Comparison of ENCODE assay signal across 8 mouse cellular contexts in the genomic region with DNA sequence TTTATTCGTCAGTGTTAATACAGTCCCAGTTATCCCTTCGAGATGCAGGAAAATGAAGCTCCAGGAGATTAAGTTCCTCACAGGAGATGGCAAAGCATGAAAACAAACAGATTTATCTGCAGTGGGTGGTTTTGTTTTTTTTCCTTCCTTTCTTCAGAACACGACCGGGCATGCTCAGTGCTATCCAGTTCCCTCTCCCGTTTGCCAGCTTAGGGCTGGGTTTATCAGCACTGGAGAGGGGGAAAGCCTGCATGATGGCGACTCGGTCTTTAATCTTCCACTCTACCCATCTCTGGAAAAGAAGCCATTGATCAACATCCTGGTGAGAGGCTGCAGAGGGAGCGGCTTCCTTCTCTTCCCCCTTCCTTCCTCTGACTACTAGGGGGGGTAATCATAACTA. TPM values are rescaled to one million over a fixed set of nuclear protein-coding genes. Genes with fewer than 3 reads are reported as not detected.
DNase-seq lines count a peak whose midpoint lies in the region; ATAC-seq and TF ChIP-seq lines count a peak whose summit lies in the region.

Gene Prkar1a, plus strand, starts transcription at position 200 of the 400 bp plus-strand sequence.

- H3K9me3 ChIP-seq in MEL (replicated peaks; ENCODE audit: insufficient read depth, low read length) = no peaks in the 10 kb centered on the region
- H3K9me3 ChIP-seq in embryonic facial prominence, embryonic 12.5 days = no peaks in the 10 kb centered on the region
- H3K9me3 ChIP-seq in heart, embryonic 11.5 days (replicated peaks; ENCODE audit: control insufficient read depth, low read length) = no peaks in the 10 kb centered on the region
- no peaks in the 10 kb centered on the region for H3K9me3 ChIP-seq in midbrain, embryonic 11.5 days (ENCODE audit: control insufficient read depth, low read length)

- H3K4me1 ChIP-seq in MEL (ENCODE audit: control insufficient read depth in 1 of 2, insufficient read depth in 2 of 2, low read length in 2 of 2) = peaks cover 14 to 21% of the 10 kb centered on the region in 2 experiments
- H3K4me1 ChIP-seq in embryonic facial prominence, embryonic 12.5 days = peaks cover 24% of the 10 kb centered on the region
- peaks cover 32% of the 10 kb centered on the region for H3K4me1 ChIP-seq in heart, embryonic 11.5 days (ENCODE audit: control insufficient read depth, insufficient read depth, low read length)
- peaks cover 15% of the 10 kb centered on the region for H3K4me1 ChIP-seq in midbrain, embryonic 11.5 days (ENCODE audit: control insufficient read depth, insufficient read depth, low read length)

- 32% methylated on average over 8 of the region's 8 CpGs for WGBS in embryonic facial prominence, embryonic 12.5 days
- 16% methylated on average over 8 of the region's 8 CpGs for WGBS in heart, embryonic 11.5 days (ENCODE audit: insufficient replicate concordance)
- WGBS in midbrain, embryonic 11.5 days = 42% methylated on average over 8 of the region's 8 CpGs

- TF ChIP-seq RAD21 in MEL (IDR thresholded peaks at IDR 0.05; ENCODE audit: low read depth, low read length) = no peak

- H3K9ac ChIP-seq in MEL (ENCODE audit: control insufficient read depth, low read depth, low read length, poor library complexity, severe bottlenecking) = peak within 1 kb of the TSS; percentile 57
- peak within 1 kb of the TSS; percentile 98 for H3K9ac ChIP-seq in embryonic facial prominence, embryonic 12.5 days
- peak within 1 kb of the TSS; percentile 88 for H3K9ac ChIP-seq in heart, embryonic 11.5 days (ENCODE audit: low read depth, low read length)
- H3K9ac ChIP-seq in midbrain, embryonic 11.5 days (ENCODE audit: low read length) = peak within 1 kb of the TSS; percentile 97

- no peak for TF ChIP-seq EP300 in MEL (IDR thresholded peaks at IDR 0.05; ENCODE audit: low read depth in 1 of 2, low read length in 2 of 2)

- TF ChIP-seq CTCF in MEL (IDR thresholded peaks at IDR 0.05 in 2 of 3, conservative IDR thresholded peaks at IDR 0.05 in 1 of 3; ENCODE audit: control insufficient read depth in 1 of 3, insufficient read depth in 1 of 3, low read depth in 2 of 3, low read length in 3 of 3, poor library complexity in 1 of 3, severe bottlenecking in 1 of 3) = no peak

- no peak for TF ChIP-seq POLR2A in MEL (IDR thresholded peaks at IDR 0.05; ENCODE audit: control insufficient read depth in 1 of 2, insufficient read depth in 1 of 2, low read depth in 1 of 2, low read length in 2 of 2, poor library complexity in 1 of 2)

- H3K27me3 ChIP-seq in MEL (ENCODE audit: control insufficient read depth in 1 of 2, insufficient read depth in 2 of 2, low read length in 2 of 2) = peaks cover 14 to 16% of the 10 kb centered on the region in 2 experiments
- H3K27me3 ChIP-seq in embryonic facial prominence, embryonic 12.5 days = no peaks in the 10 kb centered on the region
- H3K27me3 ChIP-seq in heart, embryonic 11.5 days (ENCODE audit: control insufficient read depth, insufficient read depth, low read length) = no peaks in the 10 kb centered on the region
- no peaks in the 10 kb centered on the region; the same call in 1 of the 2 replicates for H3K27me3 ChIP-seq in midbrain, embryonic 11.5 days (ENCODE audit: control insufficient read depth, insufficient read depth, low read length)

- peaks cover 3 to 27% of the 10 kb centered on the region in 2 experiments for H3K36me3 ChIP-seq in MEL (ENCODE audit: control insufficient read depth in 1 of 2, insufficient read depth in 2 of 2, low read length in 2 of 2)
- H3K36me3 ChIP-seq in embryonic facial prominence, embryonic 12.5 days = no peaks in the 10 kb centered on the region
- no peaks in the 10 kb centered on the region for H3K36me3 ChIP-seq in heart, embryonic 11.5 days (ENCODE audit: control insufficient read depth, insufficient read depth, low read length)
- H3K36me3 ChIP-seq in midbrain, embryonic 11.5 days (ENCODE audit: control insufficient read depth, insufficient read depth, low read length) = no peaks in the 10 kb centered on the region; the same call in 1 of the 2 replicates

- H3K4me2 ChIP-seq in embryonic facial prominence, embryonic 12.5 days (replicated peaks) = peak within 1 kb of the TSS; percentile 68
- H3K4me2 ChIP-seq in heart, embryonic 11.5 days = peak within 1 kb of the TSS; percentile 92
- peak within 1 kb of the TSS; percentile 88 for H3K4me2 ChIP-seq in midbrain, embryonic 11.5 days

- peak; percentile 47 for DNase-seq in MEL (ENCODE audit: low read depth, low spot score)
- DNase-seq in layer of hippocampus, adult 9-11 months = peak; percentile 34
- no peak for DNase-seq in midbrain, embryonic 11.5 days (ENCODE audit: low spot score, missing footprints)
- no peak for DNase-seq in spleen, postnatal 10 days (ENCODE audit: low spot score in 2 of 2)
- DNase-seq in right cerebral cortex, postnatal 25 days = no peak

- H3K79me2 ChIP-seq in MEL (ENCODE audit: control insufficient read depth, insufficient read depth, low read length, poor library complexity) = peaks cover 30% of the 10 kb centered on the region

- H3K4me3 ChIP-seq in MEL (ENCODE audit: control insufficient read depth in 1 of 2, insufficient read depth in 1 of 2, low read depth in 2 of 2, low read length in 2 of 2) = peak within 1 kb of the TSS; percentile 82 to 89
- peak within 1 kb of the TSS; percentile 96 for H3K4me3 ChIP-seq in embryonic facial prominence, embryonic 12.5 days
- peak within 1 kb of the TSS; percentile 74 for H3K4me3 ChIP-seq in heart, embryonic 11.5 days (ENCODE audit: low read depth, low read length)
- peak within 1 kb of the TSS; percentile 99 for H3K4me3 ChIP-seq in midbrain, embryonic 11.5 days (ENCODE audit: low read depth, low read length)

- no peak within 1 kb of the TSS for H3K27ac ChIP-seq in MEL (ENCODE audit: control insufficient read depth, low read depth, low read length)
- peak within 1 kb of the TSS; percentile 96 for H3K27ac ChIP-seq in embryonic facial prominence, embryonic 12.5 days
- peak within 1 kb of the TSS; percentile 99 for H3K27ac ChIP-seq in heart, embryonic 11.5 days (ENCODE audit: low read depth, low read length)
- peak within 1 kb of the TSS; percentile 94 for H3K27ac ChIP-seq in midbrain, embryonic 11.5 days (ENCODE audit: low read depth, low read length)

- no peak for ATAC-seq in CD4-positive, CD25-positive, alpha-beta regulatory T cell, adult 4 months
- no peak for ATAC-seq in embryonic facial prominence, embryonic 12.5 days (ENCODE audit: insufficient number of reproducible peaks, insufficient read depth, low FRiP score, low TSS enrichment)
- ATAC-seq in heart, embryonic 11.5 days (replicated peaks; ENCODE audit: insufficient number of reproducible peaks, low FRiP score, low TSS enrichment) = no peak
- ATAC-seq in midbrain, embryonic 11.5 days (ENCODE audit: low FRiP score) = no peak

TF ChIP-seq in MEL, 35 proteins besides CTCF, POLR2A, EP300 and RAD21:
- TF ChIP-seq MYB (IDR thresholded peaks at IDR 0.05; ENCODE audit: low read depth, low read length) (no peak), JUND (IDR thresholded peaks at IDR 0.05; ENCODE audit: low read depth, low read length) (no peak), TCF12 (IDR thresholded peaks at IDR 0.05; ENCODE audit: low read depth, low read length) (no peak), ZNF384 (IDR thresholded peaks at IDR 0.05; ENCODE audit: low read depth, low read length) (peak; percentile 47; the same call in 1 of the 2 replicates), NRF1 (IDR thresholded peaks at IDR 0.05; ENCODE audit: insufficient read depth, low read depth, low read length, poor library complexity, severe bottlenecking) (peak; percentile 50; the same call in 1 of the 2 replicates), GATA1 (IDR thresholded peaks at IDR 0.05; ENCODE audit: low read depth, low read length) (0 out of 2 replicates have a peak, but pooled peaks have one; percentile 0)
TF ChIP-seq in MEL: peak in this region for 3.

RNA-seq across cellular contexts. Expression of gene Prkar1a, which starts in this region (rescaled TPM):
- polyA plus RNA-seq in CD4-positive, CD25-positive, alpha-beta regulatory T cell, adult 4 months (2017; shearing (Covaris generic)) = 100 to 1,000 TPM; 416 to 490 TPM
- total RNA-seq in MEL (2012; rRNA removed) = 69.6 and 70.2 TPM in 2 replicates
- 100 to 1,000 TPM in 1 of 2 experiments, not detected in 1; 152 TPM for polyA plus RNA-seq in MEL (2012; ENCODE audit: insufficient read depth in 1 of 2, insufficient read length in 2 of 2, low read depth in 1 of 2, low replicate concordance in 2 of 2, missing spikeins in 1 of 2)
- polyA plus RNA-seq in embryonic facial prominence, embryonic 12.5 days (2016; fragmentation: Nextera tagmentation; extraction: Ambion mirVana) = 375 and 392 TPM in 2 replicates
- 435 and 522 TPM in 2 replicates for polyA plus RNA-seq in heart, embryonic 11.5 days (2014; fragmentation: Nextera tagmentation; extraction: Ambion mirVana)
- 435 and 478 TPM in 2 replicates for polyA plus RNA-seq in midbrain, embryonic 11.5 days (2014; fragmentation: Nextera tagmentation; extraction: Ambion mirVana)

Comparison
In these comparisons a context has a peak if more than half of its experiments do, and no peak if none do; other contexts are left out.
1. DNase-seq: peak in MEL (single experiment) and layer of hippocampus, adult 9-11 months (single experiment); none in midbrain, embryonic 11.5 days (single experiment), spleen, postnatal 10 days (0 of 2) and right cerebral cortex, postnatal 25 days (single experiment).
2. Peak in every context shown above with its lines, with median percentiles within 50 percentile points of each other: H3K4me3 ChIP-seq, H3K9ac ChIP-seq and H3K4me2 ChIP-seq.